Mouse (Mus musculus) adrenal gland, postnatal 14 days (tissue): ENCODE measurements around the gene Tbc1d32. TPM values are rescaled to one million over a fixed set of nuclear protein-coding genes. Genes with fewer than 3 reads are reported as not detected.
A peak's percentile ranks its signal among the peaks of the same experiment; 100 is the strongest.
"Not testable (repeated sequence)": the region's sequence is repeated elsewhere in the genome, so short reads cannot be mapped to it uniquely, and the experiment has no call there.

Experiments used
- DNase-seq: peaks from one replicate; pipeline ENCODE4 v3.0.0; 2021; ENCODE audit warnings: mixed read lengths
- long read RNA-seq, 2 experiments: library from polyadenylated mRNA; stranded (forward); transcript quantifications; one replicate each; pipeline ENCODE4 v2.0.0; 2021
- total RNA-seq: library from RNA; stranded (reverse); gene quantifications from 2 replicates; pipeline ENCODE4 v1.2.3, GENCODE M21; 2021

The Tbc1d32 gene
- 5.7 and 6.4 TPM in 2 replicates for total RNA-seq
- long read RNA-seq, experiment 1, full-length matches to known transcripts: 1 of 4 reads
- long read RNA-seq, experiment 1, partial matches to known transcripts: 0 of 4 reads
- long read RNA-seq, experiment 1, other reads (novel, unspliced or antisense): 3 of 4 reads
- long read RNA-seq, experiment 2, full-length matches to known transcripts: 1 of 3 reads
- long read RNA-seq, experiment 2, partial matches to known transcripts: 0 of 3 reads
- long read RNA-seq, experiment 2, other reads (novel, unspliced or antisense): 2 of 3 reads

DNA sequence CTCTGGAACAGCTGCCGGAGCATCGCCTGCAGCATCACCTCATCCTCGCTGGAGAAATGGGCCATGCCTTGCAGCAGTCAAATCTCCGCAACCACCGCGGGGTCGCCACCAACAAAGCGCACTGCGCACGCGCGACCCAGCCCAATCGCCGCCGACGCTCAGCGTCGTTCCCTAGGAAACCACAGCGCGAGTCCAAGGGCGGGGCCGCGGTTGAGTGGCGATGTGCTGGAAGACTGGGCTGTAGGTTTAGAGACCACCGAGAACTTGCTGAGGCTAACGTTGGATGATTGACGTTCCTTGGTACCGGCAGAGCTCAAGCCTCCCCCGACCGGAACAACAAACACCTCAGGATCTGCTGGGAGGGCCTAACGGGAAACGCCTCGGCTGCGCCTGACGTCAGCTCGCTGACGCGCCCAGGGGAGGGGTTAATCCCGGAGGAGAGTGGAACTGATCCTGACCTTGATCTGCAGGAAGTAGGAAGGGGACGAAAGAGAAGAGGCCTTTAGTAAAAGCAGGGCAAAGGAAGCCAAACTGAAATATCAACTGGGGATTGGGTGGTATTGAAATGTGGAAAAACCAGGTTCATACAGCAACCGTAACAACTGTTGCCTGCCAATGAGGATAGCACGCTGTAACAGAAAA, at the start of gene Tbc1d32:
Gene Tbc1d32, minus strand, starts transcription at position 122 of the 642 bp plus-strand sequence.
- DNase-seq: peak; percentile 95

DNA sequence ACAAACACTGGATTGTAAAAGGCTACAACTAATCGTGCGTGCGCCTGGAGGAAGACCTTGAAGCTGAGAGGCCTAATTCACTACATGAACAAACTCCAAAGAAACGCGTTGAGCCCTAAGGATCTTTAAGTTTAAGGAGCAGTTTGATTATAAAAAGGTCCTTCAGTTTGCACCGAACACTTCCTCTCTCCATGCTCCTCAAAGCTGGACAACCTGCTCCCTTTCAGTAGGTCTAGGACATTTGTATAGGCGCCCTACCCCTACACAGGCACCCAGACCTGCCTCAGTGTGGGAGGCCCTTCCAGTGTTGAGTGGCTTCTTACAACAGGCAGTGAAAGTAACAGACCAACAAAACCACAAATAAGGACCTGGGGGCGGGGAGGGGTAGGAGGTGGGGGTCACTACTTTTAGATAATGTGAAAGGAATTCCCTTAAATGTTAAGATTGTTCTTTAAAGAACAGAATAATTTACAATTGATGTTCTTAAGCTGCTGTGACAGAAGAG, 666 bp downstream of the Tbc1d32 start:
- peak; percentile 4 for DNase-seq

- no peak for DNase-seq
These were observed 12.7 kb downstream of the Tbc1d32 start for GRCm38 (mm10) chr10:56215797-56216196.

GRCm38 (mm10) chr10:56210343-56210742, 18.1 kb downstream of the Tbc1d32 start:
- DNase-seq: no peak

DNA sequence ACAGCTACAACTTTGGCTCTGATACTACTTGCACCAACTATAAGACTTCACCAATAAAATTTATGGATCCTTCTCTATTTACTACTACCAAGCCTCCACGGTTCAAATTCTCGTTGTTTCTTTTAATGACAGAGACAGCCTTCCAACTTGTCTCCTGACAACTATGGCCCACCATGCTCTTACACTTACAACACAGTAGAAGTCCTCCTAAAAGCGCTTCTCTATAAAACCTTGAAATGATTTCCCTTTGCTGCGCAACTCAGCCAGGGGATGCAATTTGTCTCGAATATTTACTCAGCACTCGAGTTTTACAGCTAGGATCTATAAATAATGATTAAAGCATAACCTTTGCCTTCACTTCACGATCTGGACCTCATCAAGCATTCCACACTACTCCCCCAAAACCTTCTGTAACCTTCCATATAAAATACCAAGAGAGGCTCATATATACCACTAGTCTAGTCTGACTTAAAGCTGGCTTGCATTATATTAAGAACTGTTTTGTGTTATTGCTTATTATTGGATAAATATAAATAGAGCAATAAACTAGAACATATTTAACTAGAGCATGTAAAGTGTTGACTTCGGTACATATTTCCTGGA, 21.6 kb downstream of the Tbc1d32 start:
- no peak for DNase-seq

DNA sequence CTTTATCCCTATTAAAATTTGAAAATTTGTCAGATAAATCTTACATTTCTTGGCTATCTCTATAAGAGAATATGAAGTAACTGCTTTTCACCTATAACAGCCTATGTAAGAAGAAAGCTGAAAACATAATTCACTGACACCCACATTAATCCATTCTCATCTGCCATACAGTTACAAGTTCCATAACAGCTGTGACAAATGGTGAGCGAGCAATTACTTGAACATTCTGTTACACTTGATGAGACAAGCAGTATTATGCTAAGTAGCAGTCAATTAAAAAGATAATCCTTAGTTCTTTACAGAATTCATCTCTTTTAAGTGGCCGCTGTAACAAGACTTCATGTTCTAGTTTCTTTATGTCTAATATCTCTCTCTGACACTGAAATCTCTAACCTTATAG, 24.1 kb downstream of the Tbc1d32 start:
- DNase-seq: no peak

DNA sequence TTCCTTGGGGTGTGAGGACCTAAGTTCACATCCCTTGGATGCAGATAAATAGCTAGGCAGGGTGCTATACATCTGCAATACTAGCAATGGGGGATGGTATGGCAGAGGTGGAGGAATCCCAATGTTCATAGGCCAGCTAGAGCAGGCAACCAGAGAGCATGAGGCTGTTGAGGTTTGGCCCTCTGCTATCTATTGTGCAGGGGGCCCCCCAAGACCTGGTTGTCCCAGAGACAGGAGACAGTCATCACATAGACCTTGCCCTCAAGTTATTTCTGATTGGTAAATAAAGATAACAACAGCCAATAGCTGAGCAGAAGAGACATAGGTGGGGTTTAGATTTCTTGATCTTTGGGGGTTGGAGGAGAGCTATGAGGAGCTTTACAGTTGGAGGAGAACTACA, 28.6 kb downstream of the Tbc1d32 start:
- DNase-seq: no peak

DNA sequence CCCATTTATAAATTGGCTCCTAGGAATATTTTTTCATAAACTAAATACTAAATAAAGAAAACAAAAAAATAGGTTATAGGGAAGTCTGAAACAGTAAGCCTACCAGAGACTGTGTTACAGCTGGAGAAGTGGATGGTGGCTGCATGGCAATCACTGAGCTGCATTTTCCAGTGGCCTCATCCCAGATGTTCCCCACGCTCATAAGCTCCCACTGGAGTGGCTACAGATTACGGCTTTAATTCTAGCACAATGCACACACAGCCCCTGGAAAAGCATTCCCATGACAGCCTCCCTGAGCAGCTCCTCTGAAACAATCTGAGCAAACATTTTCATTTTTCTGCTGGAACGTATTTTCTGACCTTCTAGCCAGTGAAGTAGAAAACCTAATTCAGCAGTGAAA, 29.8 kb downstream of the Tbc1d32 start:
- DNase-seq: no peak

DNA sequence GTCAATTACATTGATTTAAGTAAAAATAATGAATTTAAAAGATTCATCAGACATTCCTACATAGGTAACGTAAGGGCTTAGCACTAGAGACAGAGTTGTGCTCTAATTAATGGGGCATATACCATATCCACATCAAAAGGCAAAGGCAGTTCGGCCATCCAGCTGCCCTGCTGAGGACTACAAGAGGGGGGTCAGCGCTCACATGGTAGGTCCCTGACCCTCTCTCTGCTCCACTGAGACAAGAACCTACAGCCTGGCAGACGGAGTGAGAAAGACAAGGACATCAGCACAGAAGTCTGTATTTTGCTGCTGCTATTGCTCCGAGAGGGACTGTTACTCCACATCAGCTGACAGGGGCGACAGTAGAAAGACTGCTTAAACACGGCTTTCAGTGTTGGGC, 34.2 kb downstream of the Tbc1d32 start:
- no peak for DNase-seq

DNA sequence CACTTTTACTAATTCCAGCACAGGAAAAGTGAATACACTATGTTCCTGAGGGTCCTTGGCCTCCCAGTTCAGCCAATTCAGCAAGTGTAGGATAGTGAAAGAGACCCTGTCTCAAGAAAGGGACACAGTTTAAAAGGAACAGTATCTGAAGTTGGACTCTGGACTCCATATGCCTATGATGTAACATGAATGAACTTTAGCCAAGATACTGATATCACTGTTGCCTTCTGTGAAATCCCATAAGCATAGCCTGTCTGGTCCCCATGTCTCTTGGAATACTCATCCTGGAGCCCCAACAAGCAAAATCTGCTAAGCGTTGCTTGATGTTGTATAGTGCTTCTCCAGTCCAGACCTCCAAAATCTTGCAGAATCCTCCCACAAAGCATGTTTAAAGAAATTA, 46.8 kb downstream of the Tbc1d32 start:
- DNase-seq: no peak

- DNase-seq: no peak
These were observed 55.3 kb downstream of the Tbc1d32 start for GRCm38 (mm10) chr10:56173184-56173583.

- DNase-seq: not testable (repeated sequence)
These were observed 60.8 kb downstream of the Tbc1d32 start for GRCm38 (mm10) chr10:56167721-56168120.

DNA sequence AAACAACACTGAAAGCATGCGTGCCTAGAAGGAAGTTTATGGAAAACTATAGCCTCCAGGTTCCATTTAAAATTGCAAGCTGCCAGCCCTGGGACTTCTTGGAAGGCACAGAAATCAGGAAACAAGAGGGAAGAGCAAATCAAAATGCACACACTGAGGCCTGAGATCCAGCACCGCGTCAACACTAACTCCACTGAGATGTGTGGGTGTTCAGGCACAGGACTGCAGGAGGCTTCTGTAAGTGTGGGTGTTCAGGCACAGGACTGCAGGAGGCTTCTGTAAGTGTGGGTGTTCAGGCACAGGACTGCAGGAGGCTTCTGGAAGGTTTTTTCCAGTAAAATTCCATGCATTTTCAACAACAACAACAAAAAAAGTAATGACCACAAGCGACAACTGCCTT, 62.7 kb downstream of the Tbc1d32 start:
- no peak for DNase-seq

DNA sequence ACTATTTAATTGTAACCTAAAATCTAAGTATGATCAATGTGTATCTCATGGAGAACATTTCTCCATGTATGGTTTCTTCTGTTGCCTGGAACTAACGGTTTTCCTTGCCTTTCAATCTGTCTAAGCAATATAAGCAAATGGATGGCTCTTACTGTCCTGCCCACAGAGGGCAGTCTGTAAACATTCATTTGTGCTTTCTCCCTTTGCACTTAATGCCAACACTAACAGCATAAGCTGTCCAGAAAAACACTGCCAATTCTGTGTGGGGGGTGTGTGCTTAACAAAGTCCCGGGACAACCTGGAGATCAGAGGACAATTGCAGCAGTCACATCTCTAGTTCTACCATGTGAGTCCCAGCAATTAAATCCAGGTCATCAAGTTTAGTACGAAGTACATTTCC, 64.1 kb downstream of the Tbc1d32 start:
- DNase-seq: no peak

DNA sequence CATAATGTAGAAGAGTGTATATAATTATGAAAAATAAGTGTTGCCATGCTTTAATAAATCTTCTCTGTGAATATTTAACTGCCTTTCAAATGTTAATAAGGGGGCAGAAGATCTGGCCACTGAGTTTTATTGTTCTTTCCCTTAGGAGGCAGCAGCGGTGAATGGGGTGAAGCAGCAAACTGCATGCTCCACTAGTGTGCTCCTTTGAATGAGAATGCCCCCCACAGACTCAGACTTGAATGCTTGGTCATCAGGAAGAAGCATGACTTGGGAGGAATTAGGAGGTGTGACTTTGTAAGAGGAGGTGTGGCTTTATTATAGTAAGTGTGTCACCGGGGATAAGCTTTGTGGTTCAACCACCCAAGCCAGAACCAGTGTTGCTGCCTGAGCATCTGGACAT, 69.7 kb downstream of the Tbc1d32 start:
- no peak for DNase-seq

DNA sequence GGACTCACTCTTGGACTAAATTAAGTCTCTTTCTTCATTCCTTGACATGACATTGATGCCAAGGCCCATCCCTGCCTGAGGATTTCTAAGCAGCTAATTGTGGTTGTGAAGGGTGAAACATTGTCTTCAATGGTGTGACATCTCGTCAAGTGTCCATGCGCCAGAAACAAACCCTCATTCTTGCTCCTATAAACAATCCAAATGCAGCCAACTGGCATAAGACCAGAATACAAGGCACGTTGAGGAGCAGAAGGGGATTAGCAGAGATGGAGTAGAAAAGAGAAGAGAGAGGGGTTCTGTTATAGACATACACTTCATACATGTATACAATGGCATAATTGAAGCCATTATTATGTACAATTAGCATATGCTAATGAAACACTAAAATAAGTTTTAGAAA, 70.3 kb downstream of the Tbc1d32 start:
- DNase-seq: no peak

- no peak for DNase-seq
These were observed 71.5 kb downstream of the Tbc1d32 start for GRCm38 (mm10) chr10:56156956-56157355.

DNA sequence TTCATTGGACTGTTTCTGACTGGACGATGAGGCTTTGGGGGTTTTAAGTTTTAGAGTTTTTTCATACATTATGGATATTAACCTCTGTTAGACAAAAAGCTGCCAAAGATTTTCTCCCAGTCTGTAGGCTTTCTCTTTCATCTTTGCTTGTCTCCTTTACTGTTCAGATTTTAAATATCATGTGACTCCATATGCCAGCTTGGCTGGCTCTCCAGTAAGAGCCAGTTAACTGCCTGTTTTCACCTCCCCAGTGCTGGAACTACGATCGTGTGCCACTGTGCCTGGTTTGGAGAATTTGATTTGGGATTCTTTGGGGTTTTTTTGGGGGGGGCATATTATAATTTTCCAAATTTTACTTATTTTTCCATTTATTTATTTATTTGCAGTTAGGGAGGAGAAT, 79.6 kb downstream of the Tbc1d32 start:
- no peak for DNase-seq

DNA sequence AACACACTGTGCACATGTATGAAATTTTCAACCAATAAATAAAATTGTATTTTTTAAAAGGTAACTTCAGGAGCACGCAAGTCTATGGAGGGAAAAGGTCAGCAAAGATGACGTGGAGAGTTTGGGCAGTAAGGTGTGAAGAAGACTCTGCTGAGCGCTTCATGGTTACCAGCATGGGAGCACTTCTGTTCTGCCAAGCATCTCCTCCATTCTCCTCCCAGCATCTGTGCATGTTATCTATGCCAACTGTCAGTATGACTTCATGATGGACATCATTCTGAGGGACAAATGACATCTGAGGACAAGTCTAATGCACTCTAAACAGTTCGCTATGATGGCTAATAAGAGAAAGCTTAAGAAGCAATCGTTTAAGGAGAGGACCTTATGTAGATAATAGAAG, 91.3 kb downstream of the Tbc1d32 start:
- no peak for DNase-seq

DNA sequence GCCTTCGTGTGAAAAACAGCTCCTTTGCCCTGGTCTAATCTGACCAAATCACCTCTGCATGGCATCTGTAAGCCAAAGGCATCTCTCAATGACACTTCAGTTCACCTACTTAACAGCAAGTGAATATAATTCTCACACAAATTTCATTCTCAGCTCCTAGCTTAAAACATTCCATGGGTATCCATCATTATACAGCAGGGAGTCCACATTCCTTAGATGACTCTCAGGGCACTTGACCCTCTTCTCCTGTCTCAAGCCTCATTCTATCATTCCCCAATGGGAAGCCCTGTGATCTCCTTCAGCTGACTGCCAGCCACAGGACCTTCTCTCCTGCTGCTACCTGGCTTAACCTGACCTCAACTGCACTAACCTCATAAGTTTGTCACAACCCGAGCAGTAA, 98.8 kb downstream of the Tbc1d32 start:
- DNase-seq: no peak

DNA sequence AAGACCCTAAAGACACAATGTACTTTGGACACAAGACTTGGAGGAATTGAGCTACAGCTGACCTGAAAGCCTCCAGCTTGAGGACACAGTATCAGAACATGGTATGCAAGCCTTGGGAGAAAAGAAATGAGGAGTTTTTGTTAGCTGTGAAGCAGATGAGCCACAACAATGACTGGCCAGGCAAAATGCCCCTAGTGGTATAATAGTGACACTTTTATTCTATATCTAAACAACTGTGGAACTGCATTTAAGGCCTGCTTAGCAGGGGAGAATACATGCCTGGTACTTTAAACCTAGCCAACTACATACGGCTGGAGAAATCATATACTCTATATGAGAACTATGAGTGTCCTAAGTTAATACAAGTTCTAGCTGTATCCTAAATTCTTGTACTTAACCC, 101.5 kb downstream of the Tbc1d32 start:
- DNase-seq: no peak

DNA sequence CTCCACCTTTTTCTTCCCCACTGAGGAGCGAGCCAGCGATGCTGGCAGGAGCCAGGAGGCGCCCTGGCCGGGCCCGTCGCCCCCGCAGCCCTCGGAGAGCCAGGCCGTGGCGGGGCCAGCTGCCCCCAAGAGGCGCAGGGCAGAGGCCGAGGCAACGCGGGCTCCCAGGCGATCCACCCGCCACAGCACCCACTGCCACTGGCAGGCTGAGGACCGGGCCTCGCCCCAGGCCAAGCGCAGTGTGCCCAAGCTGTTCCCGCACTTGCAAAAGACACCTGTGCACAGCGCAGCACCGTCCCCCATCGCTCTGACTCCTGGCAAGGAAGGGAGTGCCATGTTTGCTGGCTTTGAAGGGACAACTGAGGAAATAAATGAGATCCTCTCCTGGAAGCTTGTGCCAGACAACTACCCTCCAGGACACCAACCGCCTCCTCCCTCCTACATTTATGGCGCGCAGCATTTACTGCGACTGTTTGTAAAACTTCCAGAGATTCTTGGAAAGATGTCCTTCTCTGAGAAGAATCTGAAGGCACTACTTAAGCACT, 112.8 kb downstream of the Tbc1d32 start:
- peak; percentile 63 for DNase-seq

- DNase-seq: peak; percentile 83
These were observed 113.4 kb downstream of the Tbc1d32 start for GRCm38 (mm10) chr10:56114951-56115635.
